Mouse (Mus musculus) frontal cortex, adult 2 months (tissue): ENCODE measurements at regions not wholly inside any gene's neighbourhood (a gene's known extent, or its start where the extent isn't known, plus 50 kb on each side); places are given as distances from the start of the nearest gene placed in this dataset.

Experiments
- DNase-seq, 2 experiments: peaks; one replicate each; pipeline ENCODE4 v3.0.0; 2022; ENCODE audit warnings: low spot score in 1 of 2; ENCODE audit errors: extremely low spot score in 1 of 2

DNA sequence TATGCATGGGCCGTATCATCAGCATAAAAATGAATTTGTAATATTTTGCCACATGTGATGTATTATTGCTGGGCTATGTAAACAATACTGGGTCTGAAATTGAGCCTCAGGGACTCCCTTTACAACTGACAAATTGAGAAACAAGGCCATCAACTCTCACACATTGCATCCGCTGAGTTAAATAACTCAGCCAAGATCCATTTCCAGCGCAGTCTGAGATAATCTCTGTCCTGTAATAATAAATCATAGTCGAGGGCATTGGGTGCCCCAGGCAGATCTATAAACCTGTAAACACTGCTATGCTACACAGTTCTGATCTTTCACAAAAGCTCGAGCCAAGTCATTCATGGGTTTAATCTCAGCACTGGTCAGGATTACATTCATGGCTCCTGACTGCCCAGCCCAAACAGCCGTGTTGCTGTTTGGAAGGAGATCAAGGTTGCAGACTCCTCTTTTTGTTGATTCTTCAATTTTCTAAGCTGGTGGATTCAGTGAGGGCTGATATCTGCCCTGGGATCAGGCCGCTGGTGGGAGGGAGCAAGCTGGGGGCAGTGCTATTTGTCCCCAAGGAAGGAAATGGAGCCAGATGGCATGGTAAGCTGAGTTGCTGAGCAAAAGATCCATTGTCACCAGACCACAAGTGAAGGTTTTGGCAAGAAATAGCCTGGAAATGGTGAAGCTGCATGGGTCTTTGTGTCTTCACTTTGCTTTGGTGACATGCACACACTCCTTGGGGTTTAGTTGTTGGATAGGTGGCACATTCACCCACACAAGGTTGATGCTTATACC, 160.0 kb upstream of the Bmper start:
- DNase-seq: no peak

DNA sequence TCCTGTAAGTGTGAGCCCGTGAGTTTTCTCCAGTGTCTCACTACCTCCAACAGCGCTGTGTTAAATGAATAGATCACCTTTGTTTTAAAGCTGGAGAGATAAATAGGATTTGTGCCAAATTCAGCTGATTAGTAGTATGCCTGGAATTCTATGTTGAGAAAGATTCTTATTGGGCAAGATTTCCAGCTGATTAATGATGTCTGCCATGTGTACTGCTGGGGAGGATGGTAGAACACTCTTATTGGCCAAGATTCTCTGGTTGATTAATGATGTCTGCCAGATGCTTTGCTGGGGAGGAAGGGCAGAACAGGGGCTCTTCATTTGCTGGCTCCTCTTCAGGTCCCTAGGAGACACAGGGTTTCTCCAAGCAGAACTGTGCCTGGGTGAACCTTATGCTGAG, 158.9 kb upstream of the Bmper start:
- DNase-seq: no peak

DNA sequence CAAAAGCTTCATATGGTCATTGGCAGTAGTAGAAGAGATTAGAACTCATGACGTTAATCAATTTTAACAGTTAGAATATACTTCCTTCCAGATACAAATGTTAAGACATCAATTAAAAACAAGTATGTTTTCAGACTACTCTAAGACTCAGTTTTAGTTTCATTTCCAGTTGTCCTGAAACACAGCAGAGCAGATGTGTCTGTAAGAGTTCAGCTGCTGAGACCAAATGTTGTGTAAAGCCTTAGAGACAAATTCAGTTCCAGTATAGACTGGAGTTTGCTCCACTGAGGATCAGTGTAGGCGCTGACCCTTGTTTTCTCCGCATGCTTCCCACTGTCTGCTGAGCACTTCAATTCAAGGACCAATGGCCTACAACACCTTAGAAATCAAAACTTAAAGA, 158.1 kb upstream of the Bmper start:
- no peak for DNase-seq

GRCm38 (mm10) chr9:23068101-23068791, 154.6 kb upstream of the Bmper start:
- DNase-seq: no peak

DNA sequence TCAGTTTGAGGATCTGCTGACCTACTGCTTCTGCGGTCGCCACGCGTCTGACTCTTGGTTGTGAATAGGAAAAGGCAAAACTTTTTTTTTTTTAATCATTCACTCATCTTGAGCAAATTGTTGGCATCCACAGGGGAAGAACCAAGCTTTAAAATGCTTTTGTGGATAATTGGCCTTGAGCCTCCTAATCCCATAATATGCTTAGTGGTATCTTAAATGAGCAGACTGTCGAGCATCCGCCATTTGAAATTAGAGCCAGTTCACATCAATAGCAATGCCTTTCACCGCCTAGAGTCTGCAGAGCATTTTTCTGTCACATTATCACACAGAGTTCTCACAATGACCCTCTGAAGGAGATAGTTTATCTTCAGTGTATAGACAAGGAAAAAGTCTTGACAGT, 153.7 kb upstream of the Bmper start:
- DNase-seq: no peak

GRCm38 (mm10) chr9:23071006-23071405, 151.9 kb upstream of the Bmper start:
- no peak for DNase-seq

DNA sequence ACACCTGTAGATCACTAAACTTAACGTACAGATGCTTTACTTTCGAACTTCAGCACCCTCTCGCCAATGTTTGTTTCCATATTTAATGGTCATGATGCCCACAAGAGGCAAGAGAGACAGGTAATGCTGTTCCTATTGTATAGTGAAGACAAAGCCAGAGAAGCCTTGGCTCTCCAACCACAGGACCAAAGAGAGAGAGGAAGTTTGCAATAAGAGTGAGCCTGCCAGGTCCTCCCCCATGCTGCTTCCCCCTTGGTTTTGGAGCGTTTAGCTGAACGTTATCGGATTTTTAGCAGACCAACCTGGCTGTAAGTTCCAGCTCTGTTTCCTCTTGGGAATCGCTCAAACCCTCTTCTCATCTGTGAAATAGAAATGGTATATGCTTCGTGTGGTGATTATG, 150.1 kb upstream of the Bmper start:
- no peak for DNase-seq

DNA sequence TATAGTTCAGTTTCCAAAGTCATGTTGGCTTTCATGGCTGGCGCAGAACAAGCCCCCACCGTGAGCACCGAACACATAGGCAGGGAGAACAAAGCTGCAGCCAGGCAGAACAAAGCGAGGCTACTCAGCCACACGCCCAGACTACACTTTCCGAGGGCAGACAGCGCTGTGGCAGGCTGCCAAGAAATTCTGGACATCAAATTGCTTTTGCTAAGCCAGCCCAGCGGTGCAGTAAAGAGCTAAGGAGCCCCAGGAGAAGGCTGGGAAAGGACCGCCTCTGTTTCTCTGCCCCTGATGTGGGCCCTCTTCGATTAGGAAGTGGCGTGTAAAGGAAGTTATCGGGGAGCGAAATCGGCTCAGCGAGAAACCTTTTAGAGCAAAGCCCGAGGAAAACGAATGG, 139.3 kb upstream of the Bmper start:
- DNase-seq: peak in 1 of 2 experiments; percentile 47

DNA sequence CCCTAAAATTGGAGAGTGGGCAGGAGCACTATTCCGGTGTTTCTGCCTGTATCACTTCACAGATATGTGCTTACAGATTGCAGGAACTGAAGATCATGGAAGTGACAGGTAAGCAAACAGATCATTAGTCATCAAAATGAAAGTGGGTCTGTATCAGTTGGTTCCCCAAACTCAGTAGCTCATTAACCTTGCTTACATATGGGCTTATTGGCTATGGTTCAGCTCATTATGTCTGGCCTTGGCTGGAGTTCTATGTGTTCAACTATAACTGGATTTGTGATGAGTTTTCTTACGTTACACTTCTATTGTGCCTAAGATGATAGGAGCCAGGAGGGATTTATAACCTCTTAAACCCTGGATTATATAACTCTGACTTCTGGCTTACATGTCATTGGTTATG, 133.5 kb upstream of the Bmper start:
- no peak for DNase-seq

- no peak for DNase-seq
These were observed 125.6 kb upstream of the Bmper start for GRCm38 (mm10) chr9:23097134-23097789.

DNA sequence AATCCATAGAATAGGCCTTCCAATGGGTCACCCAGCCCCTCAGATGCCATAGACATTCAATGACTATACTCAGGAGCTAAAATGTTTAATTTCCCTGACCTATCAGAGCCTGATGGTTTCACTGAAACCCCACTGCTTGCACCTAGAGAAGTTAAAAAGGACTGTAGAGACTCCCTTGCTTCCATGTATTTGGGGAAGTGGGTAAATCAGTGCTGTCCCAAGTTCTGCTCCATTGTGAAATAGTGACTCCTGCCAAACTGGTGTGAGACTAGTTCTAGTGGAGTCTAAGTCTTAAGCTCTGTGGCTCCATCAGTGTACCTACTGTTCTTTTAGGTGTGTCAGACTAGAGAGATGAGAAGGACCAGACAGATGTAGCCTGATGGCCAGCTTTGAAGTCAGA, 121.3 kb upstream of the Bmper start:
- DNase-seq: no peak

DNA sequence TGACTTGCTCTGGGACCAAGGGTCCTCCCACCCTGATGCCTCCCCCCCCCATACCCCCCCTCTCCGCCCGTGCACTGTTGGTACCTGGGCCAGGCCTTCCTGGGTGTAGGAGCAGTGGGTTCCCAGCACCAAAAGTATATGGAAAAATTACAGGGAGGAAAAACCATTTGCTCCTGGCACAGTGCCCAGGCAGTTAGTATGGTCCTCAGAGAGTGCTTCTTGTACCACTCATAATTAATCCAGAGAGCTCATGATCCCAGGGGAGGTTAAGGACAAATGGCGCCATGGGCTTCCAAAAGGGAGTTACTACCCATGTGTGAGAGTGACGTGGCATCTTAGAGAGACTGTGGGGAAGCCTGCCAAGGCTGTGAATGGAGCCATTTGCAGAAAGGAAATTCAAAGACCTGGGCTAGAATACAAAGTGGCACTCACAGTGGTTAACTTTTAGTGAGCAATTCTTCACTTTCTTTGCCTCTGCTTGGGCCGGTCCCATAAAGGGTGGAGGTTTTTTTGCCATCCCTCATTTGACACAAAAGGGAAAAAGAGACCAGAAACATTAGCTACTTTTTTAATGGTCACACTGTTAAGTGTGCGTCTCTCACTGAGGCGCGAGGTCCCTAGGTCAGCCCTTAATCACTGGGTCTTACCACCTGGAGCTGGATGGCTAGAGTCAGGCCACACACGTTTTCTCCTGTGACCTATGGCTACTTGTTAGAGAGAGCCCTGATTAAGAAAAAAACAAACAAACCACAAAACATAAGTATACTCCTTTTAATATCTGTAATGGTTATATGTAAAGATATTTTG, 120.7 kb upstream of the Bmper start:
- peak; percentile 11 to 41 for DNase-seq

- DNase-seq: no peak
These were observed 111.4 kb upstream of the Bmper start for GRCm38 (mm10) chr9:23111500-23111899.

DNA sequence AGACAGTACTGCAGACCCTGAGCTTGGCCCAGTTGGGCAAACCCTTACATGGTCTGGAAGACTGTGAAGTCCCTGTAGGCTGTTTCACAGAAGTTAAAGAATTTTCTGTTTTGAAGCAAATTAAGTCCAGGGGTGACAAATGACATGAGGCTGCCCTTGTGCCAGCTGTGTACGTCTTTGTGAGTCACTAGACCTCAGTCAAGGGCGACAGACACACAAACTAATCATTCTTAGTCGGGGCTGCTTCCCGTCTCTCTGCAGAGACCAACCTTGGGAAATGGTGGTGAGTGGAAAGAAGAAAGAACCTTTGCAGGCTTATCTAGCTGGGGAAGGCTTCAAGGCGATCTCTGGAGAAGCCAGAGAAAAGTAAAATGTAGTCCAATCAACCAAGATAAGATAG, 107.8 kb upstream of the Bmper start:
- DNase-seq: no peak

- no peak for DNase-seq
These were observed 107.3 kb upstream of the Bmper start for GRCm38 (mm10) chr9:23115540-23115939.

GRCm38 (mm10) chr9:23116311-23116710, 106.6 kb upstream of the Bmper start:
- no peak for DNase-seq

GRCm38 (mm10) chr9:23119811-23120210, 103.1 kb upstream of the Bmper start:
- DNase-seq: no peak

- DNase-seq: no peak
These were observed 102.1 kb upstream of the Bmper start for GRCm38 (mm10) chr9:23120814-23121213.

DNA sequence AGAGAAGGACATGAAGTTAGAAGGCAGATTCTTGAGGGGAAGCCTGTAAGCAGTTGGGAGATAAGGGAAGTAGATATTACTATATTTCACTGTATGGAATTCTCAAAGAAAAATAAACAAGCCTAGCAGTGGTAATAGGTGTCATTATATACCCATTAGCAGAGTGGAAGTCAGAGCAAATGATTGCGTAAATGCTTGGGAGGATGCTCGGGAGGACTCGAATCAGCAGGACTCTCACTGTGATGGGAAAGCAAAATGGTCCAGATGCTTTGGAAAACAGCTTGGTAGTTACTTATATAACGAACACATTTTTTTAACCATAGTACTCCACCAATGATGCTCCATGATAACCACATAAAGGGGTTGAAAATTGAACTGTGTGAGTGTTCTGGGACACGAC, 100.4 kb upstream of the Bmper start:
- no peak for DNase-seq

- DNase-seq: no peak
These were observed 99.4 kb upstream of the Bmper start for GRCm38 (mm10) chr9:23123452-23123851.
